Mouse (Mus musculus) induced T-regulatory cell, adult 2 months (primary cell): ENCODE data around the gene Cd33.

Experiments
- DNase-seq: peaks from one replicate; pipeline ENCODE4 v3.0.0-alpha.2; 2012; ENCODE audit warnings: low read depth

Gene Cd33

DNA sequence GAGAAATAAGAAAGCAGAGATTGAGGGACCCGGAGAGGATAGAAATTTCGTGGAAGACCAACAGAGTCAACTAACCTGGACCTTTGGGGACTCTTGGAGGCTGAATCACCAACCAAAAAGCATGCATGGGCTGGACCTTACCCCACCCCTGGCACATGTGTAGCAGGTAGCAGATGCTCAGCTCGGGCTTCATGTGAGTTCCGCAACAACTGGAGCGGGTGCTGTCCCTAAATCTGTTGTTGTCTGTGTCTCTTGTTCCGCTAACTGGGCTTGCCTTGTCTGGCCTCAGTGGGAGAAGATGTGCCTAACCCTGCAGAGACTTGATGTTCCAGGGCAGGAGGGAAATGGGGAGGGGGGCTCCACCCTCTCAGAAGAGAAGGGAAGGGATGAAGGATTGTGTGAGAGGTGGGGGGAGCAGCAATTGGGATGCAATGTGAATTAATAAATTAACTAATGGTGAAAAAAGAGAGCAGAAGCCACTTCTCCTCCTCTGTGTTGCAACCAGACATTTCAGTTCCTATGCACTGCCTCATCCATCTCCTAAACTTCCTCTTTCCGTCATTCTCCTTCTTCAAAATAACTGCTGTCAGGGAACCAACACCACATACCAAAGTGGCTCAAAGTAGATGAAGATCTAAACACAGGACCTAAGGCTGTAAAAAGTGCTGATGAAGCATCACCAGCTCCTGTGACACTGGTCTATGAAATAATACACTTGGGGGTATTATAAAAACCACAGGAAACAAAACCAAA is at the start of gene Cd33:
Gene Cd33 (minus strand): TSS at position 204 of the 753 bp plus-strand sequence.
- DNase-seq, result no peak

- peak; percentile 29 for DNase-seq
These were observed 40.6 kb upstream of the Cd33 start for GRCm38 (mm10) chr7:43584790-43585189.

GRCm38 (mm10) chr7:43580526-43580925 is 36.3 kb upstream of the Cd33 start:
- no peak for DNase-seq

- DNase-seq, result peak; percentile 98
These were observed 35.4 kb upstream of the Cd33 start, which contains the start of gene Zfp719 for GRCm38 (mm10) chr7:43579440-43580171. Gene Zfp719, plus strand, starts transcription at chr7:43579610.

DNA sequence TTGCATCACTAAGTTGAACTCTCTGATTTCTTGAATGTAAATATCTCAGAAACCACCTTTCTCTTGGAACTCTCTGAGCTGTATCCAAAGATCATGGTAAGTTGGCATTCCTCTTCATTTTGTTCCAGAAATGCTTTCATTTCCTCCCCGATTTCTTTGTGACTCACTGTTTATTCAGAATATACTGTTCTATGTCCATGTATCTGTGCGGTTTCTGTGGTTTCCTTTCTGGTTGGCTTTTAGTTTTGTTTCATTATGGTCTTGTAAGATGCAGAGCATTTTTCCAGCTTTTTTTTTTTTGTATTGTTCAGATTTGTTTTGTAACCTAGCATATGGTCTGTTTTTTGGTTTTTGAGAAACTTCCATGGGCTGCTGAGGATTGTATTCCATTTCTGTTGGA is 27.0 kb upstream of the Cd33 start:
- DNase-seq, result no peak

GRCm38 (mm10) chr7:43563300-43563699 is 19.1 kb upstream of the Cd33 start:
- no peak for DNase-seq

DNA sequence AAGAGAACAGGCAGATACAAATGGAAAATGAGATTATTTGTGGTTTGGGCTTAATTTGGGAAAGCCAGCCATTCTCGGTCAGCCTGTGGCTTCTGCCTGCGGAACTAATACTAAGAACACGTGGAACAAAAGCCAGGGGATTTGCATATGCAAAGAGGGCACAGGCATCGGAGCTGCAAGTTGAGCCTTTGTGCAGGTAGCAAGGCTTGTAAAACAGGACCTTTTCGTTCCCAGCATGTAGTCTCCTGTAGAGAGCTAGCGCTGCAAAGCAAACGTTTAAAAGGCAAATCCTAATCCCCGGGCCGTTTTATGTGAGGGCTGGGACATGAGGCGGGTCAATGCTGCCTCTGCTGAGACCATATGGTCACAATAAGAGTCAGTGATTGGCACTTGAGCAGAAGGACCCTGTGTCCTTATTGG is 18.4 kb upstream of the Cd33 start:
- DNase-seq, result peak; percentile 66

DNA sequence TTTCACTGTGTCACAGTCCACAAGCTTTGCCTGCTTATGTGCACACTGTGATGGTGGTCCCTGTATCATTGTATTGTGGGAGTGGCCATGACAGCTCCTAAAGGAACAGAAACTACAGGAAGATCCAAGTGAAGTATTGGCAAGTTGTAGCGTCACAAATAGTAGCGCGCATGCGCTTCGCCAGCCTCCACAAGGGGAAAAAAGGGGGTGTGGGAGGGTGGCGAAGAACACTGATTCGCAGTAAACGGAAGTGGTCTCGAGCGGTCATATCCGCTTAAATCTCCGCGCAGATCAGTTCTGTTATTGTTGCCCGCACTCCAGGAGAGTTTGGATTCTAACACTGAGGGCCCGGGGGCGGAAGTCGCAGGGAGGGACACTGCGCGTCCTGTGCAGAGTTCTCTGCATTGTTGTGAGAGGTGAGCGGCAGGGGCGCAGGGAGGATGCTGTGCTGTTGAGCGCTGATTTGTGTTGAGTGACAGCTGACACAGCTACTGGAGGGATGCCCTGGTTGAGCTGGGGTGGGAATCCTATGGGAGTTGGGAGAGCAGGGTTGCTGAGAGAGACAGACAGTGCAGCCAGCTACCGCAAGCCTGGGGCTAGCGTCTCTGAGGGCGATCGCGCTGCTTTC is 17.9 kb upstream of the Cd33 start, which contains the start of gene Zfp658:
Gene Zfp658 (plus strand): TSS at position 251 of the 628 bp plus-strand sequence.
- DNase-seq, result peak; percentile 96

DNA sequence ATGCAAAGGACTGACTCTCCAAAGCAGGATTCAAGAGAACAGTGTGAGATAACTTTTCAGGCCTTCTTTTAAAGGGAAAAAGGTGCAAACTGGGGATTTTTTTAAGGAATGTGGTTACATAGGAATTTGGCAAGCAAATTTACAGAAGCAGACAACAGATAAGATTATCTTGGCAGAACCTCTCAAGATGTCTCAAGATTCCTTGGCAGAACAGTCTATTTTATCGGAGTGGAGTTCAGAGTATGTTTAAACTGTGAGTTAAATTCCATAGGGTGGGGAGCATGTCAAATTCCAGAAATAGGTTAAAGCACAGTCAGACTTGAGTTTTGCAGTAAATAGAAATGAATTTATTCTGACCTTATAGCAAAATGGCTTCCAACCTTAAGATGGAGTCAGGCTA is 12.7 kb upstream of the Cd33 start:
- DNase-seq, result no peak

DNA sequence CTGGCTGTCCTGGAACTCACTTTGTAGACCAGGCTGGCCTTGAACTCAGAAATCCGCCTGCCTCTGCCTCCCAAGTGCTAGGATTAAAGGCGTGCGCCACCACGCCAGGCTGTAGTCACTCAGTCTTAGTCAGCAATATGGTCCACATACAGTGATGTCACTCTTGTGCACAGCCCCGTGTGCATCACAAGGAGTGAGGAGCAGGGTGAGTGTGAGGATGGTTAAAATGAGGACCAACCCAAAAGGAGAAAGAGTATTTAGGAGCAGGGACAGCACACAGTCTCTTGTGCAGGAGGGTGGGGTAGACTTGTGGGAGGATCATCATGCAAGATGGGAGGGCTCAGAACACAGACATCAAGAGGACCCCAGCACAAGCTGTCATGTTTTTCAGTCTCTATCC is 11.1 kb upstream of the Cd33 start:
- DNase-seq, result no peak

DNA sequence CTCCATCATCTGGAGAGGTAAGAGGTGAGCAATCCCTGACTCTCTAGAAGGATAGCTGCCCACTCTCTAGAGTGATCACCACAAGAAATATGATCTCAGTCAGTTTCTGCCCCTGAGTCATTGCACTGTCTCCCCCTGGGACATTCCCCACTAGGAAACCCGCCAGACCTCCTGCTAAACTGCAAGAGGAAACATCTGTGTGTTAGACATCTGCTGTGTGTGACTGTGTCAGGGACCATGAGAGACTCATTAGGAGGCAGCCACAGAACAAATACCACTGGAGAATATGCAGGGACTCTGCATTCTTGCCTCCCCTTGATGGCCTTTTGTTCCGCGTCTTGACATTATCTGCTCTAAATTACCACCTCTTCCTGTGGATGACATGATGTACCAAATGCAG is 10.3 kb upstream of the Cd33 start:
- DNase-seq, result no peak

DNA sequence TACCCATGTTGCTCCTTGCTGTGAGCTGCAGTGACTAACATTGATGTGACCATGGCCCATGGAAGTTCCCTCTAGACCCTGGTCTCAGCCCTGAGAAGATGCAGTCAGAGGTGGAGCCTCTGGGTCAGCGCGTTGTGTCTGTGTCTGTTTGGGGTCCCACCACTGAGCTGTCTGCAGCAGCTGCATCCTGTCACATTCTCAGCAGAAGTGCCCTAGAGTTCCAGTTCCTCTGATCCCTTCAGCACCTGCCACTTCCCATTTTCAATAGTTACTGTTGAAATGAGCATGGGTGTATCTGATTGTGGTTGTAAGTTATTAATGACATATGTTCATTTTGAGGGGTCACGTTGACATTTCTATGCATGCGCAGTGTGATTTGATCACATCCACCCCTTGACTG is 8.9 kb upstream of the Cd33 start:
- DNase-seq, result no peak

GRCm38 (mm10) chr7:43548206-43548605 is 4.0 kb upstream of the Cd33 start:
- no peak for DNase-seq

GRCm38 (mm10) chr7:43547666-43548065 is 3.4 kb upstream of the Cd33 start:
- DNase-seq, result no peak

DNA sequence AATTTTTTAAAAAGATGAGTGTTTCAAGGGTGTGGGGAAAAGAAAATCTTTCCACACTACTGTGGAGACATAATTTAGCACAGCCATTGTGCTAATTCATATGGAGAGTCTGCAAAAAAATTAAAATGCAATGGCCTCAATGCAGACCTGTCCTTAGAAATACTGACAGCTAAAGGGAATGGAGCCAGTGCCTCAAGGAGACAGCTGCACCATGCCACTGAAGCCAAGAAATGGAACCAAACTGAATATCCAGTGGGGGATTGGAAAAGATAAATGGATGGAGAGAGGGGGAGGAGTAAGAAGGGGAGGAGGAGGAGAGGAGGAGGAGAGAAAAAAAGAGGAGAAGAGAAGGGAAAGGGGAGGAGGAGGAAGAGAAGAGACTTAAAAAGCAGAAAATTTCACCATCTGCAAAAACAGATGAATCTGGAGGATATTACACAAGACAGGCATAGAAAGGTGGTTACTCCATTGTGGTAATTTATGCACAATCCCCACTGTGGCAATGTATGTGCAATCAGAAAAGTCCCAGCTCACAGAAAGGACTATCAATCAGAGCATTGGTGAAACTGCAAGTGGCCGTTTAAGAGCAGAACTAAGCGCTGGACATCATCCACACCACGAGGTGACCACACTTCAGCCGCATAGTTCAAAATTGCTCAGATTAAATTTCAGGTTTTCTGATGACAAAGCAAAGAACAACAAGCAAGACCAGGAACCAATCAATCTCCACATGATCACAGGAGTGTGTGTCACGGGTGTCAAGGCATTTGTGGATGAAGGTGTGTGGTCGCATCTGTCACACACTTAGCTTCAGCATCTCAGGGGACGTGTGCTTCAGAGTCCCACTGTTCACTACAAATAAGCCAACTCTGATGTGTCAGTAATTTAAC is 1.7 kb upstream of the Cd33 start:
- no peak for DNase-seq

DNA sequence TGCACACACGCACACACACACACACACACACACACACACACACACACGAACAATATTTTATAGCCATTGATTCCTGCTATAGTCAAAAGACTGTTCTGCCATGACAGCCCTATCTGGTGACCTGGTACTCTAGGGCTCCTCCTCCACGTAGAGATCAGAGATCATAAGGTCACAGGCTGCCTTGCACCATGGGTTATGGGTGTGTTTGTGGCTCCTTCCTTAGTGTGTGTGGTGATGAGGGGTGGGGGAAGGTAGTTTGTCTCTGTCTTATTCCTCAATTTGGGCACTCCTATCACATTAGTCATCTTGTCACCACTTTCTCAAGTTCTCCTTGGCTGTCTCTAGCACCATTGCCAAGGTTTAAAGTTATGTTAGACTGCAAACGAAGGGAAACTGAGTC is 5.7 kb downstream of the Cd33 start:
- no peak for DNase-seq

DNA sequence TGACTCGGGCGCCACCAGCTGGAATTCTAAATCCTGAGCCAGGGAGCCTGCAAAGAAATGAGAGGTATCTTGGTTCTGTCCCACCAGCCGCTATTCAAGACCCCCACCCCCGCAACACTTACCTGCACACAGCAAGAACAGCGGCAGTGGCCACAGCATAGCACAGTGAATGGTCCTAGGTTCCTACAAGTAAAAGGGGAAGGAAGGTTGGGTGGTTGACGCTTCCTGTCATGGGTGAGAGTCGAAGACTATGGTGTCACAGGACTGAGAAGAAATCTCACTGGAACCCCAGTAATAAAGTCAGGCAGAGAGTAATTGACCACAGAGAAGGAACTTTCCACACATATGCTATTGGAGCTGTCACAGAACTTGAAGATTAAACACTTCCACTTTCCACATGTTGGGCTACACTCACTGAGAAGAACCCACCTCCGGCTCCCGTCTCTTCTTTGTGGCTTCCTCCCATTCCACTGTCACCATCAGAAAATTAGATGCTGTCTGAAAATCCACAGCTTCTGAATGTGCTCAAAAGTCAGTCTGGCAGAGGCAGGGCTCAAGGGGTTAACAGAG is 11.2 kb downstream of the Cd33 start:
- no peak for DNase-seq

- DNase-seq, result no peak
These were observed 13.9 kb downstream of the Cd33 start for GRCm38 (mm10) chr7:43530216-43530785.

DNA sequence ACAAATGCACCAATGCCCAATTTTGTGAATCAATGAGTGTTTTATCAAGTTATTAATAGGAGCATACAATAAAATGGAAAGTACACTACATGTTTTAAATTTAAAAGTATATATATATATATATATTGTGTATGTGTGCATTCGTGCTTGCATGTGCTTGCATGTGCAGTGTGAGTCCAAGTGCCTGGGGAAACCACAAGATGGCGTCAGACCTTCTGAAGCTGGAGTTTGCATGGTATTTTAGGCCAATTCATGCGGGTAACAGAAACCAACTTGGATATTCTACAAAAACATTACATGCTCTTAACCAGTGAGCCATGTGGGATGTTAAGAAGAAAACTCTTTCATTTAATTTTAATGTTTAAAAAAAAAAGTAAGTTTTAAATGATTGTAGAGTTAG is 18.9 kb downstream of the Cd33 start:
- DNase-seq, result peak; percentile 15

- DNase-seq, result no peak
These were observed 21.5 kb downstream of the Cd33 start for GRCm38 (mm10) chr7:43522776-43523175.

GRCm38 (mm10) chr7:43518341-43518740 is 25.9 kb downstream of the Cd33 start:
- no peak for DNase-seq
